Mouse (Mus musculus) liver, postnatal 0 days (tissue): ENCODE measurements around the gene Mok.

Experiments
- CTCF ChIP-seq: sonication (generic); IDR thresholded peaks from 2 replicates; pipeline ENCODE4 v1.5.1; 2016; ENCODE audit warnings: antibody characterized with exemption, low read depth
- EP300 ChIP-seq: IDR thresholded peaks from 2 replicates; pipeline ENCODE4 v1.6.1; 2016; ENCODE audit warnings: antibody characterized with exemption, low read depth, mild to moderate bottlenecking

DNA sequence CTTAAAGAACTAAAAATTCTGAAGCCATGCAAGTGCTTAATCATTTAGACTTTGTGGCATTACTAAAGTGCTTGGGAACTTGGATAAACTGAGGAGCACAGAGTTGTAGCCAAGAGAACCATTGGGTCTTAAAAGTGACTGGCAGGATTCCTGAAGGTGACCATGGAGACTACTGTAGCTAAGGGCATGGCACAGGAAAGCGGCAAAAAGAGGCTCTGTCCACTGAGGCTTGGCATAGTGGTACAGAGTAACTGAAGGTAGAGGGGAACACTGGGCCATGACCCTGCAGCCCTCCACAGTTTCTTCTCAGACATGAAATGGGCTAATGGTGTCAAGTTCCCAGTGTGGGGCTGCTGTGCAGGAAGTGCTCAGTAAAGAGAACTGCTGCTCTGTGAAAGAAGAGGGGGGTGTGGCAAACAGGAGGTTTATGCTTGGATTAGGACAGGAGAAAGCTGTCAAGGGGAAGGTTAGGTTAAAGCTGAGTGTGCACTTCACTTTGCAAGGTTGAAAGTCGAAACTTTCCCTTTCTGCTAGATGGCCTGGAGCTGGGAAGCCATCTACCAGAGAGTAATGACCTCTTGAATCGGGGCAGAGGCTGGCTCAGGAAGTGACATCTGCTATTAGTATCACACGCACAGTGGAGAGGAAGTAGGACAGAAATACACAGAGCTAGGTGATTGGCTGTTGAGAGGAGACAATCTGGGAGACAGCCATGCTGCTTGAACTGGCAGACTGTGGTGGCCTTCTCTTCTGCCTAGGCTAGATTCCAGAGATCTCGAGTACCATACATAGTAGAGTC is 64.9 kb downstream of the Mok start:
- TF ChIP-seq EP300 (no peak), CTCF (no peak)
